Mouse (Mus musculus): ENCODE data around the gene Xpr1. TPM values are rescaled to one million over a fixed set of nuclear protein-coding genes. Genes with fewer than 3 reads are reported as not detected.

The Xpr1 gene
- total and polyA plus RNA-seq, 2 experiments from 2014 or later, result 5.0 to 35.8 TPM

GRCm38 (mm10) chr1:155303402-155303801 is 113.8 kb downstream of the Xpr1 start:
- DNase-seq (ENCODE audit: low spot score) (no peak), ATAC-seq (ENCODE audit: insufficient read depth, low read depth) (no peak)
- Histone ChIP-seq H3K9ac (replicated peaks; ENCODE audit: low read depth, low read length) (no peak overlapping the region), H3K9me3 (replicated peaks; ENCODE audit: control insufficient read depth, low read length) (no peaks in the 10 kb centered on the region), H3K4me1 (ENCODE audit: control insufficient read depth, insufficient read depth) (no peaks in the 10 kb centered on the region), H3K36me3 (replicated peaks; ENCODE audit: control insufficient read depth, insufficient read depth, low read length) (peaks cover 35% of the 10 kb centered on the region), H3K27me3 (ENCODE audit: control insufficient read depth, insufficient read depth, low read length) (no peaks in the 10 kb centered on the region), H3K4me2 (ENCODE audit: low read depth, low read length) (no peak overlapping the region), H3K4me3 (ENCODE audit: low read depth, low read length) (no peak overlapping the region), H3K27ac (ENCODE audit: low read depth) (no peak overlapping the region)
- no peak for TF ChIP-seq CTCF (IDR thresholded peaks at IDR 0.05; ENCODE audit: low read depth)
- TF ChIP-seq EP300 (IDR thresholded peaks at IDR 0.05; ENCODE audit: low read depth), result no peak
- 93% methylated on average over 2 of the region's 2 CpGs for WGBS

DNA sequence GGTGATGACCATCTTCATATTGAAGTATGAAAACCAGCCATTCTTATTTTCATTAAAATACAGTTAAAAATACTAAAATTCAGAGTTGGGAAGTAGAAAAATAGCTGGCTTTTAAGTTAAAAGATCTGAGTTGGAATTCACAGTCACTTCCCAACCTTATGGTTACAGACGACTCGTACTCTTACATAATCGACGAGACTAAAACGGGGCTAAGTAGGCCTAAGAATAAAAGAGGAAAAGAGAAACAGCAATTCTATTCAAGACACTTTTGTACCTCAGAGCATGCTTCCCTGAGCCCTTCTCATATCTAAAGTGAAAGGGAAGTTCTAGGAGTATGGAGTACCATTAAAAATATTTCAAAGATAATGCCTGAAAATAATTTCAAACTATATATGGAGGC is 119.6 kb downstream of the Xpr1 start:
- TF ChIP-seq EP300 (IDR thresholded peaks at IDR 0.05; ENCODE audit: low read depth) (no peak), CTCF (IDR thresholded peaks at IDR 0.05; ENCODE audit: low read depth) (no peak)

GRCm38 (mm10) chr1:155297203-155297602 is 120.0 kb downstream of the Xpr1 start:
- TF ChIP-seq CTCF (IDR thresholded peaks at IDR 0.05; ENCODE audit: low read depth) (no peak), EP300 (IDR thresholded peaks at IDR 0.05; ENCODE audit: low read depth) (no peak)
- DNase-seq (ENCODE audit: low spot score), result no peak
- ATAC-seq (ENCODE audit: insufficient read depth, low read depth), result no peak
- H3K4me3 ChIP-seq (ENCODE audit: low read depth, low read length), result no peak overlapping the region
- no peak overlapping the region for H3K4me2 ChIP-seq (ENCODE audit: low read depth, low read length)
- no peak overlapping the region for H3K27ac ChIP-seq (ENCODE audit: low read depth)
- H3K36me3 ChIP-seq (replicated peaks; ENCODE audit: control insufficient read depth, insufficient read depth, low read length), result 0 out of 2 replicates have a peak, but pooled peaks cover 4% of the 10 kb centered on the region
- no peaks in the 10 kb centered on the region for H3K4me1 ChIP-seq (ENCODE audit: control insufficient read depth, insufficient read depth)
- no peaks in the 10 kb centered on the region for H3K9me3 ChIP-seq (replicated peaks; ENCODE audit: control insufficient read depth, low read length)
- WGBS, result 70% methylated on average over 2 of the region's 2 CpGs
- no peaks in the 10 kb centered on the region for H3K27me3 ChIP-seq (ENCODE audit: control insufficient read depth, insufficient read depth, low read length)
- no peak overlapping the region for H3K9ac ChIP-seq (replicated peaks; ENCODE audit: low read depth, low read length)

More for the DNA sequence above, 119.6 kb downstream of the Xpr1 start:
- no peak for ATAC-seq (ENCODE audit: insufficient read depth, low read depth)
- DNase-seq (ENCODE audit: low spot score), result no peak
- H3K36me3 ChIP-seq (replicated peaks; ENCODE audit: control insufficient read depth, insufficient read depth, low read length), result 0 out of 2 replicates have a peak, but pooled peaks cover 4% of the 10 kb centered on the region
- no peak overlapping the region for H3K4me3 ChIP-seq (ENCODE audit: low read depth, low read length)
- H3K4me1 ChIP-seq (ENCODE audit: control insufficient read depth, insufficient read depth), result no peaks in the 10 kb centered on the region
- H3K27ac ChIP-seq (ENCODE audit: low read depth), result no peak overlapping the region
- WGBS, result 93% methylated on average over 5 of the region's 5 CpGs
- no peak overlapping the region for H3K9ac ChIP-seq (replicated peaks; ENCODE audit: low read depth, low read length)
- H3K9me3 ChIP-seq (replicated peaks; ENCODE audit: control insufficient read depth, low read length), result no peaks in the 10 kb centered on the region
- H3K4me2 ChIP-seq (ENCODE audit: low read depth, low read length), result no peak overlapping the region
- no peaks in the 10 kb centered on the region for H3K27me3 ChIP-seq (ENCODE audit: control insufficient read depth, insufficient read depth, low read length)

DNA sequence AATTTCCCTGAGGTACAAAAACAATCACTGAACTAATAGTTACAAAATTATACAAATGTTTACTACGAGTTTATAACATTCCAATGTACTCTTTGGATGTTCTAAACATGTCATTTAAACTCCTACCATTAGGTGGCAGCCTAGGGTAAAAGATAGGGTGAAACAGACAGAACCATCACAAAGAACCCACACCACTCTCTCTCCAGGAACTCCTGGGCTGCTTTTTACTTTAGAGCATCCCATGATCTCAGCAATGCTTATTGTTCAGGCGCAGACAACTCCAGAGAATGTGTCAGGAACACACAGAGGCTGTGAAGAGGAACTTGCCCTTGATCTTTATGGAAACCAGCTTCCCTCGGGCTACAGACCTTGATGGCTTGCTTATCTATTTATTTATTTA is 123.8 kb downstream of the Xpr1 start:
- Histone ChIP-seq H3K27me3 (ENCODE audit: control insufficient read depth, insufficient read depth, low read length) (no peaks in the 10 kb centered on the region), H3K4me3 (ENCODE audit: low read depth, low read length) (no peak overlapping the region), H3K27ac (ENCODE audit: low read depth) (no peak overlapping the region), H3K36me3 (replicated peaks; ENCODE audit: control insufficient read depth, insufficient read depth, low read length) (peaks cover 22% of the 10 kb centered on the region), H3K9me3 (replicated peaks; ENCODE audit: control insufficient read depth, low read length) (no peaks in the 10 kb centered on the region), H3K4me2 (ENCODE audit: low read depth, low read length) (no peak overlapping the region), H3K4me1 (ENCODE audit: control insufficient read depth, insufficient read depth) (no peaks in the 10 kb centered on the region), H3K9ac (replicated peaks; ENCODE audit: low read depth, low read length) (no peak overlapping the region)
- 13% methylated on average over 3 of the region's 3 CpGs for WGBS
- ATAC-seq (ENCODE audit: insufficient read depth, low read depth), result peak; percentile 57
- TF ChIP-seq CTCF (IDR thresholded peaks at IDR 0.05; ENCODE audit: low read depth) (peak; percentile 79), EP300 (IDR thresholded peaks at IDR 0.05; ENCODE audit: low read depth) (no peak)
- peak; percentile 88 for DNase-seq (ENCODE audit: low spot score)

GRCm38 (mm10) chr1:155289411-155289810 is 127.8 kb downstream of the Xpr1 start:
- Histone ChIP-seq H3K4me3 (ENCODE audit: low read depth, low read length) (no peak overlapping the region), H3K9me3 (replicated peaks; ENCODE audit: control insufficient read depth, low read length) (no peaks in the 10 kb centered on the region), H3K4me2 (ENCODE audit: low read depth, low read length) (no peak overlapping the region), H3K4me1 (ENCODE audit: control insufficient read depth, insufficient read depth) (no peaks in the 10 kb centered on the region), H3K27ac (ENCODE audit: low read depth) (no peak overlapping the region), H3K36me3 (replicated peaks; ENCODE audit: control insufficient read depth, insufficient read depth, low read length) (peaks cover 39% of the 10 kb centered on the region), H3K9ac (replicated peaks; ENCODE audit: low read depth, low read length) (no peak overlapping the region), H3K27me3 (ENCODE audit: control insufficient read depth, insufficient read depth, low read length) (no peaks in the 10 kb centered on the region)
- 73% methylated on average over 1 of the region's 1 CpGs for WGBS
- no peak for TF ChIP-seq EP300 (IDR thresholded peaks at IDR 0.05; ENCODE audit: low read depth)
- no peak for TF ChIP-seq CTCF (IDR thresholded peaks at IDR 0.05; ENCODE audit: low read depth)
- ATAC-seq (ENCODE audit: insufficient read depth, low read depth) (no peak), DNase-seq (ENCODE audit: low spot score) (no peak)

DNA sequence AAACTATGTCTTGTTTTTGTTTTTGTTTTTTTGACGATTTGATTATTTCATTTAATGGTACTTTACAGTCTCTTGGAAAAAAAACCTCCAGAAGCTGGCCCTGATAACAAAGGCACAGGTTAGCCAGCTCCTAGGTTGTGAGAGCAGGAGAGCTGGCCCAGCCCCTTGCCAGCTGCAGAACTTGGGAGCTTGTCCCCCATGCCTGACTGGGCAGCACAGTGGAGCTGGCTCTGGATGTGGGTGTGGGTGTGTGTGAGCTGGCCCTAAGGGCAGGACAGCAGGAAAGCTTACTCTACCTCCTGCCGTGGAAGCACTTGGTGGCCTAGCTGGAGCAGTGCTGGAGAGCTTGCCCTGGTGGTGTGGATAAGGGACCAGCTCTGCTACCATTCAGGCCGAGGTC is 129.2 kb downstream of the Xpr1 start:
- ATAC-seq (ENCODE audit: insufficient read depth, low read depth) (no peak), DNase-seq (ENCODE audit: low spot score) (no peak)
- H3K4me1 ChIP-seq (ENCODE audit: control insufficient read depth, insufficient read depth), result no peaks in the 10 kb centered on the region
- no peak overlapping the region for H3K4me2 ChIP-seq (ENCODE audit: low read depth, low read length)
- H3K9ac ChIP-seq (replicated peaks; ENCODE audit: low read depth, low read length), result no peak overlapping the region
- H3K27me3 ChIP-seq (ENCODE audit: control insufficient read depth, insufficient read depth, low read length), result no peaks in the 10 kb centered on the region
- peaks cover 47% of the 10 kb centered on the region for H3K36me3 ChIP-seq (replicated peaks; ENCODE audit: control insufficient read depth, insufficient read depth, low read length)
- H3K9me3 ChIP-seq (replicated peaks; ENCODE audit: control insufficient read depth, low read length), result no peaks in the 10 kb centered on the region
- H3K4me3 ChIP-seq (ENCODE audit: low read depth, low read length), result no peak overlapping the region
- no peak overlapping the region for H3K27ac ChIP-seq (ENCODE audit: low read depth)
- WGBS, result 78% methylated on average over 3 of the region's 3 CpGs
- TF ChIP-seq CTCF (IDR thresholded peaks at IDR 0.05; ENCODE audit: low read depth), result no peak
- no peak for TF ChIP-seq EP300 (IDR thresholded peaks at IDR 0.05; ENCODE audit: low read depth)

Data from heart, postnatal 0 days (tissue).